Mouse (Mus musculus) heart, embryonic 11.5 days (tissue): ENCODE results near the gene Zfp429. TPM values are rescaled to one million over a fixed set of nuclear protein-coding genes. Genes with fewer than 3 reads are reported as not detected.
"Not testable (repeated sequence)": the region's sequence is repeated elsewhere in the genome, so short reads cannot be mapped to it uniquely, and the experiment has no call there.

Source experiments
- ATAC-seq: fragments of 200-750 bp; cut with Nextera tagmentation; replicated peaks from 2 replicates; pipeline ENCODE4 v1.8.0; 2017; ENCODE audit warnings: moderate library complexity; ENCODE audit not compliant: insufficient number of reproducible peaks, low FRiP score, low TSS enrichment
- H3K27ac ChIP-seq: fragments of 300-500 bp; sonication (generic); 2 replicates; pipeline ENCODE4 v1.5.1; 2014; ENCODE audit warnings: mild to moderate bottlenecking, low read depth, low read length
- H3K27me3 ChIP-seq: fragments of 300-500 bp; sonication (generic); 2 replicates; pipeline ENCODE4 v1.6.1; 2014; ENCODE audit warnings: mild to moderate bottlenecking, low read length, mixed read lengths; ENCODE audit not compliant: control insufficient read depth, insufficient read depth
- H3K36me3 ChIP-seq: fragments of 300-500 bp; sonication (generic); 2 replicates; pipeline ENCODE4 v1.6.1; 2014; ENCODE audit warnings: mild to moderate bottlenecking, low read length, moderate library complexity, mixed read lengths; ENCODE audit not compliant: control insufficient read depth, insufficient read depth
- H3K4me1 ChIP-seq: fragments of 300-500 bp; sonication (generic); 2 replicates; pipeline ENCODE4 v1.6.1; 2014; ENCODE audit warnings: low read length; ENCODE audit not compliant: control insufficient read depth, insufficient read depth
- H3K4me2 ChIP-seq: fragments of 300-500 bp; sonication (generic); 2 replicates; pipeline ENCODE4 v1.6.1; 2014; ENCODE audit warnings: mild to moderate bottlenecking, moderate library complexity
- H3K4me3 ChIP-seq: fragments of 300-500 bp; sonication (generic); 2 replicates; pipeline ENCODE4 v1.5.1; 2014; ENCODE audit warnings: low read depth, low read length
- H3K9ac ChIP-seq: fragments of 300-500 bp; sonication (generic); 2 replicates; pipeline ENCODE4 v1.6.1; 2014; ENCODE audit warnings: mild to moderate bottlenecking, low read depth, low read length, moderate library complexity
- H3K9me3 ChIP-seq: fragments of 300-500 bp; sonication (generic); replicated peaks from 2 replicates; pipeline ENCODE4 v1.6.1; 2016; ENCODE audit warnings: low read length; ENCODE audit not compliant: control insufficient read depth
- WGBS: fragments of 180-500 bp; shearing (Covaris S2); extraction: QIAGEN DNeasy Blood & Tissue Kit; methylation state at CpG from one replicate; pipeline ENCODE4 v1.1.7; 2014; ENCODE audit not compliant: insufficient replicate concordance; 5-methylcytosine and 5-hydroxymethylcytosine counted together
- polyA plus RNA-seq: library from polyadenylated mRNA; unstranded; fragments of >200 nt; fragmentation: Nextera tagmentation; extraction: Ambion mirVana; gene quantifications from 2 replicates; pipeline ENCODE4 v1.2.1, GENCODE M21; 2014

The Zfp429 gene
- polyA plus RNA-seq, 1 experiment from 2014 or later, result 3.1 TPM

DNA sequence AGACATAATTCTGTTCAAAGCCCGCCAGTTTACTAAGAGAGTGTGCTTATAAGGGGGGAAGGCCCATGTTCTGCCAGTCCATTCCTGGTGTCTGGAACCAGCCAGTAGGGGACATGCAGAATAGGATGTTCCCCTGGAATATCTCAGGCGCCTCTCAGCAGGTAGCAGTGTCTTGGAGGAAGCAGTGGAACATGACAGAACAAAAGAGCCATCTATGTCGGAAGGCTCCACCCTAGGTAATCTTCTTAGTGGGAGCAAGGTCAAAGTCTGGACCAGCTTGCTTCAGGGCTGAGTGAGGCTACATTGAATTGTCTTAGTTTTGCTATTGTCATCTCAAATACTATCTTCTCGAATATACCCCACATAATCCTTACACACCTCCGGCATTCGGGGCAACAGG lies 16.1 kb upstream of the Zfp429 start:
- H3K4me2 ChIP-seq, result no peak overlapping the region
- no peak overlapping the region for H3K4me3 ChIP-seq
- H3K27me3 ChIP-seq, result no peaks in the 10 kb centered on the region
- ATAC-seq, result no peak
- no peaks in the 10 kb centered on the region for H3K9me3 ChIP-seq
- whole genome bisulfite sequencing, result 80% methylated on average over 6 of the region's 6 CpGs
- peaks cover under 1% of the 10 kb centered on the region; the same call in 1 of the 2 replicates for H3K4me1 ChIP-seq
- no peaks in the 10 kb centered on the region for H3K36me3 ChIP-seq
- H3K9ac ChIP-seq, result no peak overlapping the region
- no peak overlapping the region for H3K27ac ChIP-seq

DNA sequence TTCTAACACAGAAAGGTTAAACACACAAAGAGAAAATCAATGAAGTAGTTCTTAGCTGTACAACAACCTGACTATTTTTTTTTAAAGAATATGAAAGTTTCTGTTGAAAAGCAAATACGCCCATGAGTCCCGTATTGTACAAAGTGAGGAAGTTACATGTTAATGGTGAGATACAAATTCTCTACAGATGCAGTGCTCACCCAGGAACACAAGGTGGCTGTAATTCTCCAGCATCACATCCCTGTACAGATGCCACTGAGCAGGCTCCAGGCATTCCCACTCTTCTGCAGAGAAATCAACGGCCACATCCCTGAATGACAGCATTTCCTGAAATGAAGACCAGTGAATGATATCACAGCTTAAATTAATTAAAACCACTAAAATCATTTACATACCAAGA lies 14.0 kb upstream of the Zfp429 start:
- not testable (repeated sequence) for H3K4me2 ChIP-seq, ATAC-seq, H3K36me3 ChIP-seq, H3K4me3 ChIP-seq, H3K27ac ChIP-seq, H3K27me3 ChIP-seq, H3K4me1 ChIP-seq, H3K9me3 ChIP-seq, H3K9ac ChIP-seq
- 69% methylated on average over 3 of the region's 3 CpGs for WGBS

DNA sequence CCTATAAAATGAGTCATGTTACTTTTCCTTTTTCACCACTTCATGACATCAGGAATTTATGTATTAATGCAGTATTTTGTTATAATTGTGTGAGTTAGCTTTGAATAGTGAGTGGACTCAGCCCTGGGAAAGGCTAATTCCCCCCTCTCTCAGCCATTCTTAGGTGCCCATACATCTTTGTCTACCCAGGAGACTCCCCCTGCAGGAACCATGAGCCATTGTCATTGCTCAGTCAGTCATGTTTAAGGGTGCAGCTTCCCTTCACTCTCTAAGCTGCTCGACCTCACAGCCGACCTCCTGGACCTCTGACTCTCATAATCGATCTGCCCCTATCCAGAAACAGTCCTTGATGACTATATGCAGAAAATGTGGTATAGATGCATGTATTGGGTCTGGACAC lies 23.4 kb downstream of the Zfp429 start:
- H3K36me3 ChIP-seq, H3K27me3 ChIP-seq, H3K27ac ChIP-seq, ATAC-seq, H3K4me2 ChIP-seq, H3K4me1 ChIP-seq, H3K9me3 ChIP-seq, H3K4me3 ChIP-seq, H3K9ac ChIP-seq: not testable (repeated sequence)
- WGBS, result 79% methylated on average over 3 of the region's 3 CpGs

DNA sequence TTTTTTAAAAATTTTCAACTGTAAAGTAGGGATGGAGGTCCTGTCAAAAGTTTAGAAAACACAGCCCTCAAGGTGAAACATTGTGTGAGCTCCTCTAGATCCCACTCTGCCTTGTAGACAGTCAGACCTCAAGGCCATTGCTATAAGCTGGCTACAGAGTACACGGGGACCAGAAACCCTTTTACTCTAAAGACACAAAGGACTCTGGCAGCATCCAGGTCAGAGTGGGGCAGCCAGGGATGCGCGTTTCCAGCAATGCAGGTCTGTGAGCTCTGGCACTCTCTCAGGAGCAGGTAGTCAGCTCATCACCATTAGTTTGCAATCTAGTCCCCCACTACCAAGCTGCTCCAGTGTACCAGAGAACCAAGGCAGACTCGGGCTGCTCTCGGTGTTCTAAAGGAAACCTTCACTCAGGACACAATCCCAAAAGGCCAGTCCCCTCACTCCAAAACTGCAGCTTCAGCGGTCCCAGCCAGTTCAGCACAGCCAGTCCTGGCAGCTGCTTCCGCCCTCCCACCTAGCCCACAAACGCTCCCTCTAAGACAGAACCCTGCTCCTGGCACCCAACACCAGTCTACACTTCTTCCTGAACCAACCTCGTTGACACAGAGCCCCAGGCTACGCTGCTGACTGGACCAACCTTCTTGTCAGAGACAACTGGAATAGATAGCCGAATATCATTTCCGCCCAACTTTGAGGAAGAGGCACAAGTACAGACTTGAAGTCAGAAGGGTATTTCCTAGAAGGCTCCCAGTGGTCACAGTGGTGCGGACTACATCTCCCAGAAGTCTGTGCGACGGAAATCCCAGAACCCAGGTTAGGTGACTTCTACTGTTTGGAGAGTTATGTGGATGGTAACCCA lies 24.3 kb downstream of the Zfp429 start, which contains the start of the genes Gm28041 and Zfp456:
Gm28041 (minus strand) TSS at position 684 of the 862 bp plus-strand sequence.
Zfp456 (minus strand) TSS at position 761 of the 862 bp plus-strand sequence.
- Histone ChIP-seq H3K9ac (peak within 1 kb of the TSS; percentile 52; the same call in 1 of the 2 replicates), H3K4me3 (peak within 1 kb of the TSS; percentile 55), H3K4me2 (peak within 1 kb of the TSS; percentile 69)
- 11% methylated on average over 13 of the region's 15 CpGs for WGBS
- H3K9me3 ChIP-seq, H3K4me1 ChIP-seq, H3K27me3 ChIP-seq, H3K27ac ChIP-seq, H3K36me3 ChIP-seq: not testable (repeated sequence)
- ATAC-seq, result peak; percentile 88

DNA sequence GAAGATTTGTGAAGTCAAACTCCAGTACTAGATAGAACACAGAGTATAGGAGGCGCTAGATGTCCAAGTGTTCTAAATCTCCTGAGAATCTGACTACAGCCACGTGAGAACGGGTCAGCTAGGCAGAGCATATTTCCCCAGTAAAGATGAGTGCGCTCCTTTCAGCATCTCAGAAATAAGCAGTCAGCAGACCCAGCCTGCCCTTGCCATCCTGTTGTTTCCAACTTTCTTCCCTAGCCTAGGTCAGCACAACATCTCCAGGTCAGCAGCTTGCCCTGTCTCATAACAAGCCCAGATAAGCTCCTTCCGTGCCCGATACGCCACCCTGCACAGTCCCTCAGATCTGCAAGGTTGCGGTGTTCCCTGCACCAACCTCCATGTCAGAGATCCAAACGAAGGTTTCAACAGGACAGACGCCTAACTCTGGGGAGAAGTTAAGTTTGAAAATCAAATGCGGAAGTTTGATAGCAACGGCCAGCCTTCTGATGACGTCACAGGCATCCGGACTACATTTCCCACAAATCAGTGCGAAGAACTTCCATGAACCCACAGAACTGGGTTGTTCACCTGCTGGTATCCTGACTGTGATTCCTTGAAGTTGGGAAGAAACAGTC lies 39.4 kb downstream of the Zfp429 start, which contains the start of the genes Gm28044 and Zfp953:
Gm28044 (minus strand) TSS at position 406 of the 614 bp plus-strand sequence.
Zfp953 (minus strand) TSS at position 475 of the 614 bp plus-strand sequence.
- Histone ChIP-seq H3K4me3 (peak within 1 kb of the TSS; percentile 73), H3K9ac (peak within 1 kb of the TSS; percentile 86), H3K27ac (peak within 1 kb of the TSS; percentile 62), H3K9me3 (no peaks in the 10 kb centered on the region), H3K4me2 (peak within 1 kb of the TSS; percentile 74), H3K36me3 (no peaks in the 10 kb centered on the region), H3K4me1 (no peaks in the 10 kb centered on the region), H3K27me3 (no peaks in the 10 kb centered on the region)
- peak; percentile 80 for ATAC-seq
- 0% methylated on average over 15 of the region's 15 CpGs for WGBS

DNA sequence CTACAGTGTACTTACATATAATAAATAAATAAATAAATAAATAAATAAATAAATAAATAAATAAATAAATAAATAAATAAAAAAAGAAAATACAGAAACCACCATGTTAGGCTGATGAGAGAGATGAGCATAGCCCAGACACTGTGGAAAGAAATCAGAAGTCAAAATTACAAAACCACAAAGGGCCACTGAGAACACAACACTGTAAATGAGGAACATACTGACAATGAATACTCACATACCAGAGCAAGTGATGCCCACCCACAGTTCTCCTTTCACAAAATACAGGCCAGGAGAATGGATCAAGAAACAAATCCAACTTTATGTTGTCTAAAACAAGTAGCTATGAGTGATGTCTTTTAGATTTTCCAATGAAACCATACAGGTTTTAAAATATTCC lies 47.8 kb downstream of the Zfp429 start:
- H3K9ac ChIP-seq, result no peak overlapping the region
- no peak overlapping the region for H3K27ac ChIP-seq
- H3K27me3 ChIP-seq, result no peaks in the 10 kb centered on the region
- ATAC-seq, result no peak
- H3K36me3 ChIP-seq, result no peaks in the 10 kb centered on the region
- no peak overlapping the region for H3K4me2 ChIP-seq
- no peaks in the 10 kb centered on the region for H3K9me3 ChIP-seq
- H3K4me3 ChIP-seq, result no peak overlapping the region
- no peaks in the 10 kb centered on the region for H3K4me1 ChIP-seq

DNA sequence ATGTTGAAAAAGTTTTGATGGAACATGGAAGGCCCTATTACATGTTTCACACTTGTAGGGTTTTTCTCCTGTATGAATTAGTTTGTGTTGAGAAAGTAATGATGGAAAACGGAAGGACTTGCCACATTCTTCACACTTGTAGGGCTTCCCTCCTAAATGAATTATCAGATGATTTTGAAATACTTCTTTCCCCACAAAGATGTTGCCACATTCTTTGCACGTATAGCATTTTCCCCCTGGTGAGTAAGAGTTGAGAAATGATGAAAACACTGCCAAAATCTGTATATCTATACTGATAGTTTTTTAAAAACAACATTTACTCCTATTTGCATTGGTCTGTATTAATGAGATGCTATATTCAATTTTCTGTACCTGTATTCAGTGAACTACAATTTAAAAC lies 56.2 kb downstream of the Zfp429 start:
- no peak overlapping the region for H3K9ac ChIP-seq
- no peaks in the 10 kb centered on the region for H3K9me3 ChIP-seq
- H3K4me1 ChIP-seq, result no peaks in the 10 kb centered on the region
- no peak for ATAC-seq
- no peaks in the 10 kb centered on the region for H3K27me3 ChIP-seq
- H3K27ac ChIP-seq, result no peak overlapping the region
- H3K4me3 ChIP-seq, result no peak overlapping the region
- H3K4me2 ChIP-seq, result no peak overlapping the region
- H3K36me3 ChIP-seq, result peaks cover 4% of the 10 kb centered on the region
- 85% methylated on average over 2 of the region's 2 CpGs for WGBS
